Mouse (Mus musculus): ENCODE results near the gene Tmem102. TPM values are rescaled to one million over a fixed set of nuclear protein-coding genes. Genes with fewer than 3 reads are reported as not detected.

The Tmem102 gene
- polyA plus RNA-seq, 1 experiment, result 0.61 TPM

- Histone ChIP-seq H3K4me2 (ENCODE audit: low read depth) (peak overlapping the region; percentile 98), H3K79me2 (ENCODE audit: control insufficient read depth, insufficient read depth) (peaks cover 27% of the 10 kb centered on the region), H3K36me3 (ENCODE audit: control insufficient read depth, insufficient read depth) (no peaks in the 10 kb centered on the region), H3K4me3 (peak overlapping the region; percentile 61), H3ac (ENCODE audit: control insufficient read depth, insufficient read length) (no peak overlapping the region), H3K27me3 (ENCODE audit: control insufficient read depth, insufficient read depth, insufficient read length) (no peaks in the 10 kb centered on the region)
- TF ChIP-seq MYOD1 (IDR thresholded peaks at IDR 0.05; ENCODE audit: control insufficient read depth in 1 of 3, insufficient read length in 2 of 3, low read depth in 2 of 3) (peak in 1 of 3 experiments; percentile 1), MAX (IDR thresholded peaks at IDR 0.05; ENCODE audit: low read depth) (no peak)
These were observed 45.1 kb downstream of the Tmem102 start for GRCm38 (mm10) chr11:69760160-69760900.

- peaks cover 38% of the 10 kb centered on the region for H3K79me2 ChIP-seq (ENCODE audit: control insufficient read depth, insufficient read depth)
- peak overlapping the region; percentile 61 for H3K4me3 ChIP-seq
- H3K27me3 ChIP-seq (ENCODE audit: control insufficient read depth, insufficient read depth, insufficient read length), result no peaks in the 10 kb centered on the region
- no peaks in the 10 kb centered on the region for H3K36me3 ChIP-seq (ENCODE audit: control insufficient read depth, insufficient read depth)
- TF ChIP-seq TCF12 (IDR thresholded peaks at IDR 0.05; ENCODE audit: insufficient read depth, poor library complexity, severe bottlenecking) (no peak), E2F4 (IDR thresholded peaks at IDR 0.05; ENCODE audit: insufficient read depth) (no peak), MYOG (IDR thresholded peaks at IDR 0.05; ENCODE audit: control insufficient read depth in 1 of 3, insufficient read depth in 1 of 3, insufficient read length in 2 of 3, low read depth in 2 of 3) (no peak), REST (IDR thresholded peaks at IDR 0.05; ENCODE audit: insufficient read depth, insufficient read length) (no peak), POLR2A (IDR thresholded peaks at IDR 0.05; ENCODE audit: insufficient read length, low read depth) (peak; percentile 67), TCF3 (IDR thresholded peaks at IDR 0.05; ENCODE audit: insufficient read length, low read depth) (no peak), CEBPB (IDR thresholded peaks at IDR 0.05; ENCODE audit: insufficient read depth, poor library complexity, severe bottlenecking) (0 out of 2 replicates have a peak, but pooled peaks have one; percentile 51), SRF (IDR thresholded peaks at IDR 0.05; ENCODE audit: control insufficient read depth, insufficient read length, low read depth) (no peak), MYOD1 (IDR thresholded peaks at IDR 0.05; ENCODE audit: control insufficient read depth in 1 of 3, insufficient read length in 2 of 3, low read depth in 2 of 3) (no peak), USF1 (IDR thresholded peaks at IDR 0.05; ENCODE audit: low read depth) (no peak), MAX (IDR thresholded peaks at IDR 0.05; ENCODE audit: low read depth) (no peak), POLR2AphosphoS2 (IDR thresholded peaks at IDR 0.05; ENCODE audit: insufficient read length, low read depth) (peak; percentile 60)
- peak overlapping the region; percentile 98 for H3K4me2 ChIP-seq (ENCODE audit: low read depth)
- H3ac ChIP-seq (ENCODE audit: control insufficient read depth, insufficient read length), result peak overlapping the region; percentile 34
These were observed 46.3 kb downstream of the Tmem102 start for GRCm38 (mm10) chr11:69758971-69759721.

DNA sequence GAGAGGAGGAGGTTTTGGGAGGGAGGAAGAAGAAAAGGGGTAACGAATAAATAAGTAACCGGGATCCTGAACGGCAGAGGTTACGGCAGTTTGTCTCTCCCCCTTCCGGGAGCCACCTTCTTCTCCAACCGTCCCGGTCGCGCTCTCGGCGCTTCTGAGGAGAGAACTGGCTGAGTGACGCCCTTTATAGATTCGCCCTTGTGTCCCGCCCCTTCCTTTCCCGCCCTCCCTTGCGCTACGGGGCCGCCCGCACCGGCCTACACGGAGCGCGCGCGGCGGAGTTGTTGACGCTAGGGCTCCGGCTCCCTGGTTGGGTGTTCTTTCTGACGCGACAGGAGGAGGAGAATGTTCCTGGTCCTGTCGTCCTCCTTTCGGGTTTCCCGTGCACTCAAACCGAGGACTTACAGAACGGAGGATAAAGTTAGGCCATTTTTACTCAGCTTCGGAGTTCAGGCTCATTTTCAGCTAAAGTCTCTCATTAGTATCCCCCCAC is 46.9 kb downstream of the Tmem102 start, which contains the start of gene Polr2a:
Gene Polr2a (minus strand): TSS at position 160 of the 493 bp plus-strand sequence.
- Histone ChIP-seq H3K36me3 (ENCODE audit: control insufficient read depth, insufficient read depth) (no peaks in the 10 kb centered on the region), H3K27me3 (ENCODE audit: control insufficient read depth, insufficient read depth, insufficient read length) (no peaks in the 10 kb centered on the region), H3K4me2 (ENCODE audit: low read depth) (peak within 1 kb of the TSS; percentile 99), H3K79me2 (ENCODE audit: control insufficient read depth, insufficient read depth) (peaks cover 45% of the 10 kb centered on the region), H3K4me3 (peak within 1 kb of the TSS; percentile 61), H3ac (ENCODE audit: control insufficient read depth, insufficient read length) (peak within 1 kb of the TSS; percentile 34)
- TF ChIP-seq CEBPB (IDR thresholded peaks at IDR 0.05; ENCODE audit: insufficient read depth, poor library complexity, severe bottlenecking) (no peak), POLR2AphosphoS2 (IDR thresholded peaks at IDR 0.05; ENCODE audit: insufficient read length, low read depth) (peak; percentile 100), E2F4 (IDR thresholded peaks at IDR 0.05; ENCODE audit: insufficient read depth) (peak; percentile 62), TCF3 (IDR thresholded peaks at IDR 0.05; ENCODE audit: insufficient read length, low read depth) (peak; percentile 24), POLR2A (IDR thresholded peaks at IDR 0.05; ENCODE audit: insufficient read length, low read depth) (peak; percentile 98), MAX (IDR thresholded peaks at IDR 0.05; ENCODE audit: low read depth) (peak; percentile 52), REST (IDR thresholded peaks at IDR 0.05; ENCODE audit: insufficient read depth, insufficient read length) (peak; percentile 21), MYOD1 (IDR thresholded peaks at IDR 0.05; ENCODE audit: control insufficient read depth in 1 of 3, insufficient read length in 2 of 3, low read depth in 2 of 3) (peak in 1 of 3 experiments; percentile 45), TCF12 (IDR thresholded peaks at IDR 0.05; ENCODE audit: insufficient read depth, poor library complexity, severe bottlenecking) (no peak), SRF (IDR thresholded peaks at IDR 0.05; ENCODE audit: control insufficient read depth, insufficient read length, low read depth) (no peak), MYOG (IDR thresholded peaks at IDR 0.05; ENCODE audit: control insufficient read depth in 1 of 3, insufficient read depth in 1 of 3, insufficient read length in 2 of 3, low read depth in 2 of 3) (peak in 1 of 3 experiments; percentile 25)

DNA sequence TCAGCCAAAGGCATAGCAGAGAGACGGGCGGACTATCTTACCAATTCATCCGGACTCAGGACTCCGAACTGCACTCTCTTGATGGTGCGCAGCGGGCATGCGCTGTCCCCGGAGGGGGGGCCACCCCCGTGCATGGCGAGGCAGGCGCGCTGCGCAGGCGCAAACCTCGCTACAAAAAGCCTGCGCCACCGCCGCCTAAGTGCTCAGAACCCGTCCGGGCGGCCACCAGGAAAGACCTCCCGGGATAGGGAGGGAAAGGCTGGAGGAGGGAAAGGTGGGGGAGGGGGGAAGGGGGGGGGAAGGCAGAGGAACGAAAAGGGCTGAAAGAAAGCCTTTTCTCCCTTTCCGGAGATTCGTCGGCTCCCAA is 47.4 kb downstream of the Tmem102 start:
- H3K79me2 ChIP-seq (ENCODE audit: control insufficient read depth, insufficient read depth), result peaks cover 49% of the 10 kb centered on the region
- H3K4me2 ChIP-seq (ENCODE audit: low read depth), result peak overlapping the region; percentile 99
- peak overlapping the region; percentile 34 for H3ac ChIP-seq (ENCODE audit: control insufficient read depth, insufficient read length)
- no peaks in the 10 kb centered on the region for H3K36me3 ChIP-seq (ENCODE audit: control insufficient read depth, insufficient read depth)
- TF ChIP-seq MYOG (IDR thresholded peaks at IDR 0.05; ENCODE audit: control insufficient read depth in 1 of 3, insufficient read depth in 1 of 3, insufficient read length in 2 of 3, low read depth in 2 of 3), result no peak
- no peak for TF ChIP-seq POLR2AphosphoS2 (IDR thresholded peaks at IDR 0.05; ENCODE audit: insufficient read length, low read depth)
- TF ChIP-seq MAX (IDR thresholded peaks at IDR 0.05; ENCODE audit: low read depth), result no peak
- TF ChIP-seq SRF (IDR thresholded peaks at IDR 0.05; ENCODE audit: control insufficient read depth, insufficient read length, low read depth), result no peak
- no peak for TF ChIP-seq TCF12 (IDR thresholded peaks at IDR 0.05; ENCODE audit: insufficient read depth, poor library complexity, severe bottlenecking)
- no peak for TF ChIP-seq REST (IDR thresholded peaks at IDR 0.05; ENCODE audit: insufficient read depth, insufficient read length)
- no peak for TF ChIP-seq CEBPB (IDR thresholded peaks at IDR 0.05; ENCODE audit: insufficient read depth, poor library complexity, severe bottlenecking)
- TF ChIP-seq E2F4 (IDR thresholded peaks at IDR 0.05; ENCODE audit: insufficient read depth), result no peak
- no peak for TF ChIP-seq MYOD1 (IDR thresholded peaks at IDR 0.05; ENCODE audit: control insufficient read depth in 1 of 3, insufficient read length in 2 of 3, low read depth in 2 of 3)
- no peak for TF ChIP-seq USF1 (IDR thresholded peaks at IDR 0.05; ENCODE audit: low read depth)
- TF ChIP-seq POLR2A (IDR thresholded peaks at IDR 0.05; ENCODE audit: insufficient read length, low read depth), result no peak
- no peak for TF ChIP-seq TCF3 (IDR thresholded peaks at IDR 0.05; ENCODE audit: insufficient read length, low read depth)
- H3K4me3 ChIP-seq, result peak overlapping the region; percentile 61
- no peaks in the 10 kb centered on the region for H3K27me3 ChIP-seq (ENCODE audit: control insufficient read depth, insufficient read depth, insufficient read length)

All from myocyte (in vitro differentiated cells).